In the genomic region with DNA sequence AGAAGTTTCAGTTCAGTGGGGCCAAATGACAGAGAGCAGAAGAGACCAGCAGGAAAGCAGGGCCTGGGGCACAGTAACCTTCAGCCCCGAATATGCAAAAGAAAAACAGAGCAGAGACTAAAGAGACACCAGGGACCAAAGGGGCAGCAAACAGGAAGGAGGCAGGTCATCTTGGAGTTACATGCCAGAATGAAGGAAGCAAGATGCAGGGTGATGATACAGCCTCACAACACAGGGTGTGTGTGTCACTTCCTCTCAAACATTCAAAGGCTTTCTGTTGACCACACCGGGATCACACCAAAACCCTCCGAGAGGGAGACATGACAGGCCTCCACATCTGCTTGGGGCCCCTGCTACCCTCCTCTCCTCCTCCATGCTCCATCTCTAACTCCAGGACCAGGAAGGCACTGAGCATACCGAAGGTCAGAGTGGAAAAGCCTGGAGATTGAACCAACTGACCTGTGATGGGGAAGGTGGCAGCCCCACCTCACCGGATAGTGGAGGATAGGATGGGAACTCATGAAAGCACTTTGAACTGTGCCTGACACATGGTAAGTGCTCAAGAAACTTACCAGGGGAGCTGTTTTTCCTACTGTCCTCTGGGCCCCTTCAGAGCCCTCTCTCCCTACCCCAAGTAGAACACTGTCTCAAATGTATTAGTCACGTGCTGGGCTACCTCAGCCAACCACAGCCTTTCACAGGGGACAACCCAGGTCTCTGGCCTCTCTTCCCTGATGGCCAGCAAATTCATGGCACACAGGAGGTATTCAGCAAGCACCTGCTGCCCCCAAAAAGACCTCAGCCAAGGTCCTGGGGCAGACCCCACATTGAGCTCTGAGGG, we compare ENCODE assay signal across 8 mouse cellular contexts. TPM values are rescaled to one million over a fixed set of nuclear protein-coding genes. Genes with fewer than 3 reads are reported as not detected.
DNase-seq lines count a peak whose midpoint lies in the region; ATAC-seq and TF ChIP-seq lines count a peak whose summit lies in the region.
"Had no signal": no experiment of that assay in that cellular context is flagged by ENCODE, and none has a peak within 500 bp of the region (broad histone marks: within the 10 kb centered on the region; RNA-seq: fewer than 3 reads in every experiment).

No protein-coding gene starts in this region.

- H3K4me2 ChIP-seq in lung, embryonic 14.5 days, result peak overlapping the region; percentile 94; the same call in 1 of the 2 replicates
- H3K4me2 ChIP-seq in embryonic facial prominence, embryonic 14.5 days (ENCODE audit: low read depth, low read length), result peak overlapping the region; percentile 90
- no peak overlapping the region for H3K4me2 ChIP-seq in intestine, postnatal 0 days (replicated peaks; ENCODE audit: low read depth)
- H3K4me2 ChIP-seq in stomach, embryonic 14.5 days (replicated peaks; ENCODE audit: low read depth, low read length), result peak overlapping the region; percentile 89; the same call in 1 of the 2 replicates

- DNase-seq in lung, embryonic 14.5 days, result no peak
- DNase-seq in lung, postnatal 4 days, result no peak
- DNase-seq in embryonic facial prominence, embryonic 14.5 days (ENCODE audit: low spot score), result no peak
- no peak for DNase-seq in retina, embryonic 14.5 days (ENCODE audit: low spot score)
- DNase-seq: thymus, postnatal 4 days had no signal

- peak overlapping the region; percentile 20; the same call in 1 of the 2 replicates for H3K9ac ChIP-seq in lung, embryonic 14.5 days
- H3K9ac ChIP-seq in embryonic facial prominence, embryonic 14.5 days (ENCODE audit: low read depth, low read length), result peak overlapping the region; percentile 41; the same call in 1 of the 2 replicates
- no peak overlapping the region for H3K9ac ChIP-seq in intestine, postnatal 0 days (ENCODE audit: low read depth, low read length)
- H3K9ac ChIP-seq in stomach, embryonic 14.5 days (replicated peaks; ENCODE audit: low read depth, low read length), result no peak overlapping the region

- no peak for ATAC-seq in lung, embryonic 14.5 days (ENCODE audit: insufficient read depth)
- no peak for ATAC-seq in embryonic facial prominence, embryonic 14.5 days (ENCODE audit: low read depth)
- no peak for ATAC-seq in intestine, postnatal 0 days
- ATAC-seq in stomach, embryonic 14.5 days (ENCODE audit: insufficient number of reproducible peaks, insufficient read depth, low FRiP score, low read depth), result no peak
- no peak for ATAC-seq in frontal cortex, adult (ENCODE audit: low TSS enrichment)

- no peaks in the 10 kb centered on the region for H3K27me3 ChIP-seq in lung, embryonic 14.5 days (ENCODE audit: insufficient read depth, low read length)
- H3K27me3 ChIP-seq in embryonic facial prominence, embryonic 14.5 days (replicated peaks; ENCODE audit: control insufficient read depth, insufficient read depth, low read length), result no peaks in the 10 kb centered on the region
- no peaks in the 10 kb centered on the region for H3K27me3 ChIP-seq in intestine, postnatal 0 days (replicated peaks; ENCODE audit: control insufficient read depth, insufficient read depth, low read length)
- no peaks in the 10 kb centered on the region for H3K27me3 ChIP-seq in stomach, embryonic 14.5 days (ENCODE audit: control insufficient read depth, insufficient read depth, low read length)

- 0 out of 2 replicates have a peak, but pooled peaks cover 3% of the 10 kb centered on the region for H3K36me3 ChIP-seq in lung, embryonic 14.5 days (ENCODE audit: insufficient read depth)
- 0 out of 2 replicates have a peak, but pooled peaks cover 5% of the 10 kb centered on the region for H3K36me3 ChIP-seq in embryonic facial prominence, embryonic 14.5 days (ENCODE audit: control insufficient read depth, insufficient read depth, low read length)
- H3K36me3 ChIP-seq in intestine, postnatal 0 days (ENCODE audit: control insufficient read depth, insufficient read depth), result no peaks in the 10 kb centered on the region
- H3K36me3 ChIP-seq in stomach, embryonic 14.5 days (ENCODE audit: control insufficient read depth, insufficient read depth, low read length), result peaks cover 5% of the 10 kb centered on the region; the same call in 1 of the 2 replicates

- H3K27ac ChIP-seq in lung, embryonic 14.5 days (ENCODE audit: low read depth), result peak overlapping the region; percentile 61; the same call in 1 of the 2 replicates
- H3K27ac ChIP-seq in embryonic facial prominence, embryonic 14.5 days (replicated peaks; ENCODE audit: low read depth, low read length), result 0 out of 2 replicates have a peak overlapping the region, but pooled peaks have one; percentile 7
- peak overlapping the region; percentile 46; the same call in 1 of the 2 replicates for H3K27ac ChIP-seq in intestine, postnatal 0 days (ENCODE audit: low read depth, low read length)
- H3K27ac ChIP-seq in stomach, embryonic 14.5 days (ENCODE audit: low read length), result no peak overlapping the region; the same call in 1 of the 2 replicates

- WGBS in lung, embryonic 14.5 days, result 49% methylated on average over 6 of the region's 6 CpGs
- WGBS in embryonic facial prominence, embryonic 14.5 days, result 44% methylated on average over 6 of the region's 6 CpGs
- WGBS in intestine, postnatal 0 days, result 48% methylated on average over 6 of the region's 6 CpGs
- WGBS in stomach, embryonic 14.5 days, result 60% methylated on average over 6 of the region's 6 CpGs

- no peaks in the 10 kb centered on the region for H3K9me3 ChIP-seq in lung, embryonic 14.5 days (ENCODE audit: low read depth, low read length)
- H3K9me3 ChIP-seq in embryonic facial prominence, embryonic 14.5 days (ENCODE audit: control insufficient read depth, low read length), result no peaks in the 10 kb centered on the region
- no peaks in the 10 kb centered on the region for H3K9me3 ChIP-seq in intestine, postnatal 0 days (ENCODE audit: control insufficient read depth)
- H3K9me3 ChIP-seq in stomach, embryonic 14.5 days (ENCODE audit: control insufficient read depth, low read depth, low read length), result no peaks in the 10 kb centered on the region

- H3K4me1 ChIP-seq in lung, embryonic 14.5 days (ENCODE audit: insufficient read depth), result peaks cover 37% of the 10 kb centered on the region
- peaks cover 26% of the 10 kb centered on the region for H3K4me1 ChIP-seq in embryonic facial prominence, embryonic 14.5 days (ENCODE audit: control insufficient read depth, insufficient read depth, low read length)
- peaks cover 5% of the 10 kb centered on the region; the same call in 1 of the 2 replicates for H3K4me1 ChIP-seq in intestine, postnatal 0 days (replicated peaks; ENCODE audit: control insufficient read depth, insufficient read depth, low read length)
- H3K4me1 ChIP-seq in stomach, embryonic 14.5 days (ENCODE audit: control insufficient read depth, insufficient read depth, low read length), result peaks cover 38% of the 10 kb centered on the region

- TF ChIP-seq CTCF in lung, embryonic 14.5 days (IDR thresholded peaks at IDR 0.05; ENCODE audit: low read depth), result no peak
- TF ChIP-seq CTCF in intestine, postnatal 0 days (IDR thresholded peaks at IDR 0.05; ENCODE audit: low read depth), result no peak

- H3K4me3 ChIP-seq in lung, embryonic 14.5 days (ENCODE audit: low read depth, low read length), result no peak overlapping the region
- no peak overlapping the region for H3K4me3 ChIP-seq in embryonic facial prominence, embryonic 14.5 days (ENCODE audit: low read depth, low read length)
- no peak overlapping the region for H3K4me3 ChIP-seq in intestine, postnatal 0 days (ENCODE audit: low read depth, low read length)
- H3K4me3 ChIP-seq in stomach, embryonic 14.5 days (ENCODE audit: low read depth, low read length), result no peak overlapping the region

RNA-seq across cellular contexts. Expression of a gene that starts 3.0 kb away (rescaled TPM):
- polyA plus RNA-seq in lung, embryonic 14.5 days (2014; fragmentation: Nextera tagmentation; extraction: Ambion mirVana), result 77.3 and 78.3 TPM in 2 replicates
- 73.0 and 77.6 TPM in 2 replicates for polyA plus RNA-seq in embryonic facial prominence, embryonic 14.5 days (2014; fragmentation: Nextera tagmentation; extraction: Ambion mirVana)
- polyA plus RNA-seq in intestine, postnatal 0 days (2015; fragmentation: Nextera tagmentation; extraction: Ambion mirVana), result 32.7 and 34.1 TPM in 2 replicates
- polyA plus RNA-seq in stomach, embryonic 14.5 days (2014; fragmentation: Nextera tagmentation; extraction: Ambion mirVana), result 51.2 and 64.3 TPM in 2 replicates

RNA-seq across cellular contexts. Expression of a gene that starts 53.9 kb away (rescaled TPM):
- polyA plus RNA-seq in lung, embryonic 14.5 days (2014; fragmentation: Nextera tagmentation; extraction: Ambion mirVana), result 3.3 and 4.3 TPM in 2 replicates
- 2.6 and 2.8 TPM in 2 replicates for polyA plus RNA-seq in embryonic facial prominence, embryonic 14.5 days (2014; fragmentation: Nextera tagmentation; extraction: Ambion mirVana)
- 6.6 and 8.8 TPM in 2 replicates for polyA plus RNA-seq in intestine, postnatal 0 days (2015; fragmentation: Nextera tagmentation; extraction: Ambion mirVana)
- 4.2 and 6.1 TPM in 2 replicates for polyA plus RNA-seq in stomach, embryonic 14.5 days (2014; fragmentation: Nextera tagmentation; extraction: Ambion mirVana)

RNA-seq across cellular contexts. Expression of a gene that starts 55.0 kb away (rescaled TPM):
- 93.2 and 99.6 TPM in 2 replicates for polyA plus RNA-seq in lung, embryonic 14.5 days (2014; fragmentation: Nextera tagmentation; extraction: Ambion mirVana)
- polyA plus RNA-seq in embryonic facial prominence, embryonic 14.5 days (2014; fragmentation: Nextera tagmentation; extraction: Ambion mirVana), result 75.3 and 76.3 TPM in 2 replicates
- polyA plus RNA-seq in intestine, postnatal 0 days (2015; fragmentation: Nextera tagmentation; extraction: Ambion mirVana), result 18.2 and 25.7 TPM in 2 replicates
- polyA plus RNA-seq in stomach, embryonic 14.5 days (2014; fragmentation: Nextera tagmentation; extraction: Ambion mirVana), result 64.3 and 70.3 TPM in 2 replicates

Comparison
In these comparisons a context has a peak if more than half of its experiments do, and no peak if none do; other contexts are left out.
1. H3K9ac ChIP-seq: peak in lung, embryonic 14.5 days (single experiment) and embryonic facial prominence, embryonic 14.5 days (single experiment); none in intestine, postnatal 0 days (single experiment) and stomach, embryonic 14.5 days (single experiment).